Mouse (Mus musculus): ENCODE data around the gene Ccn6.

DNA sequence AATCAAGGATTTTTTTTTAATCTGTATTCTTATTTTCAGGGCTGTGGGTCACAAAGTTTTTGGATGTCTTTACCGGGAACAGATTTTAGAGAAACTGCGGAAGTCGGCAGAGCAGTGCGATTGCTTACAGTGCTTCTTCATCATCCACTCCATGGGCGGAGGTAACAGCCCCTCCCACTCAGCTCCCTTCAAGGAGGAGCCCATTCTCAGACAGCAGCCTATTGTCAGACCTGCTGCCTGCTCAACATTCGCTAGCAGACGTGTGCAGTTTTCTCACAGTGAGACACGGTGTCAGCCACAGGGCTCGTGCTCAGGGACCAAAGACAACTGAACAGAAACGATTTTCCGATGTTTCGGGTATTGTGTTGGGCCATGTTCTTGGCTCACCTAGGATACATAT lies 21.4 kb downstream of the Ccn6 start:
- TF ChIP-seq CTCF (IDR thresholded peaks at IDR 0.05; ENCODE audit: extremely low read depth, insufficient read depth, insufficient read length, insufficient replicate concordance) (no peak), POLR2A (IDR thresholded peaks at IDR 0.05; ENCODE audit: low read depth, low read length) (no peak)
